In genomic region chr4:132676771-132677539, GRCm38 (mm10) we compare ENCODE assay signal across 8 mouse cellular contexts. TPM values are rescaled to one million over a fixed set of nuclear protein-coding genes. Genes with fewer than 3 reads are reported as not detected.
DNase-seq lines count a peak whose midpoint lies in the region; ATAC-seq and TF ChIP-seq lines count a peak whose summit lies in the region.
"Had no signal": no experiment of that assay in that cellular context is flagged by ENCODE, and none has a peak within 500 bp of the region (broad histone marks: within the 10 kb centered on the region; RNA-seq: fewer than 3 reads in every experiment).

No protein-coding gene starts in this region.

- H3K4me1 ChIP-seq in intestine, postnatal 0 days (replicated peaks; ENCODE audit: control insufficient read depth, insufficient read depth, low read length) = no peaks in the 10 kb centered on the region
- H3K4me1 ChIP-seq in intestine, embryonic 15.5 days (replicated peaks) = no peaks in the 10 kb centered on the region
- peaks cover 7% of the 10 kb centered on the region for H3K4me1 ChIP-seq in E14TG2a.4 (replicated peaks; ENCODE audit: low read depth, low read length)
- no peaks in the 10 kb centered on the region for H3K4me1 ChIP-seq in lung, embryonic 16.5 days (replicated peaks; ENCODE audit: control insufficient read depth, insufficient read depth, low read length)
- H3K4me1 ChIP-seq: heart, embryonic 13.5 days had no signal

- DNase-seq in adrenal gland, adult 2 months = peak; percentile 46
- DNase-seq in heart, postnatal 14 days = peak; percentile 37 to 49
- DNase-seq in thymus, postnatal 14 days = peak; percentile 32

- ATAC-seq in intestine, postnatal 0 days = peak; percentile 67
- no peak for ATAC-seq in intestine, embryonic 15.5 days
- peak; percentile 59; the same call in 1 of the 2 replicates for ATAC-seq in lung, embryonic 16.5 days (ENCODE audit: low read depth)

- H3K4me2 ChIP-seq in intestine, postnatal 0 days (replicated peaks; ENCODE audit: low read depth) = no peak overlapping the region
- H3K4me2 ChIP-seq in intestine, embryonic 15.5 days (replicated peaks) = no peak overlapping the region
- H3K4me2 ChIP-seq in lung, embryonic 16.5 days (ENCODE audit: low read depth, low read length) = no peak overlapping the region
- H3K4me2 ChIP-seq: heart, embryonic 13.5 days had no signal

- H3K27me3 ChIP-seq in intestine, postnatal 0 days (replicated peaks; ENCODE audit: control insufficient read depth, insufficient read depth, low read length) = no peaks in the 10 kb centered on the region
- no peaks in the 10 kb centered on the region for H3K27me3 ChIP-seq in intestine, embryonic 15.5 days (replicated peaks)
- H3K27me3 ChIP-seq in E14TG2a.4 (ENCODE audit: insufficient read depth, low read length) = no peaks in the 10 kb centered on the region
- H3K27me3 ChIP-seq in lung, embryonic 16.5 days (ENCODE audit: control insufficient read depth, insufficient read depth, low read depth, low read length) = no peaks in the 10 kb centered on the region
- H3K27me3 ChIP-seq: heart, embryonic 13.5 days had no signal

- peak; percentile 88 for TF ChIP-seq CTCF in intestine, postnatal 0 days (IDR thresholded peaks at IDR 0.05; ENCODE audit: low read depth)
- peak; percentile 47 for TF ChIP-seq CTCF in E14TG2a.4 (conservative IDR thresholded peaks at IDR 0.05; ENCODE audit: low read length)

- 77% methylated on average over 7 of the region's 7 CpGs for WGBS in intestine, postnatal 0 days
- WGBS in intestine, embryonic 15.5 days = 73% methylated on average over 7 of the region's 7 CpGs
- 76% methylated on average over 7 of the region's 7 CpGs for WGBS in lung, embryonic 16.5 days

- no peak overlapping the region for H3K9ac ChIP-seq in intestine, postnatal 0 days (ENCODE audit: low read depth, low read length)
- no peak overlapping the region for H3K9ac ChIP-seq in intestine, embryonic 15.5 days
- H3K9ac ChIP-seq in lung, embryonic 16.5 days (ENCODE audit: low read length) = no peak overlapping the region
- H3K9ac ChIP-seq: heart, embryonic 13.5 days had no signal

- H3K4me3 ChIP-seq in intestine, postnatal 0 days (ENCODE audit: low read depth, low read length) = no peak overlapping the region
- no peak overlapping the region for H3K4me3 ChIP-seq in intestine, embryonic 15.5 days (replicated peaks)
- no peak overlapping the region for H3K4me3 ChIP-seq in E14TG2a.4 (replicated peaks; ENCODE audit: low read length)
- H3K4me3 ChIP-seq in lung, embryonic 16.5 days (ENCODE audit: low read length) = no peak overlapping the region
- H3K4me3 ChIP-seq: heart, embryonic 13.5 days had no signal

- intact Hi-C loops in heart, postnatal 14 days (cut with DNase I) = loop anchor here (1.0 to 5.0 kb wide), 2 partner anchors 40 to 131 kb away; partner anchors contain the start of gene Eya3

- peaks cover 17% of the 10 kb centered on the region for H3K36me3 ChIP-seq in intestine, postnatal 0 days (ENCODE audit: control insufficient read depth, insufficient read depth)
- 0 out of 2 replicates have a peak, but pooled peaks cover 6% of the 10 kb centered on the region for H3K36me3 ChIP-seq in intestine, embryonic 15.5 days
- H3K36me3 ChIP-seq in E14TG2a.4 (ENCODE audit: insufficient read depth, low read length) = peaks cover 68% of the 10 kb centered on the region
- peaks cover 21% of the 10 kb centered on the region for H3K36me3 ChIP-seq in lung, embryonic 16.5 days (ENCODE audit: control insufficient read depth, insufficient read depth, low read length)

- H3K9me3 ChIP-seq in intestine, postnatal 0 days (ENCODE audit: control insufficient read depth) = no peaks in the 10 kb centered on the region
- no peaks in the 10 kb centered on the region for H3K9me3 ChIP-seq in intestine, embryonic 15.5 days
- H3K9me3 ChIP-seq in E14TG2a.4 (ENCODE audit: low read length) = no peaks in the 10 kb centered on the region
- H3K9me3 ChIP-seq in lung, embryonic 16.5 days (ENCODE audit: control insufficient read depth, low read length) = no peaks in the 10 kb centered on the region
- H3K9me3 ChIP-seq: heart, embryonic 13.5 days had no signal

- H3K27ac ChIP-seq in intestine, postnatal 0 days (ENCODE audit: low read depth, low read length) = no peak overlapping the region
- H3K27ac ChIP-seq in intestine, embryonic 15.5 days = no peak overlapping the region
- no peak overlapping the region for H3K27ac ChIP-seq in lung, embryonic 16.5 days (ENCODE audit: low read length)
- H3K27ac ChIP-seq: heart, embryonic 13.5 days had no signal

RNA-seq across cellular contexts. Expression of gene Eya3, which starts 38.2 kb away (rescaled TPM):
- polyA plus RNA-seq in intestine, postnatal 0 days (2015; fragmentation: Nextera tagmentation; extraction: Ambion mirVana) = 10.1 and 10.8 TPM in 2 replicates
- 23.0 and 25.4 TPM in 2 replicates for polyA plus RNA-seq in intestine, embryonic 15.5 days (2015; fragmentation: Nextera tagmentation; extraction: Ambion mirVana)
- 10 to 100 TPM; 26.0 to 43.2 TPM for total RNA-seq in adrenal gland, adult 2 months (2021)
- polyA plus RNA-seq in adrenal gland, adult 2 months (2012; rRNA removed) = 12.0 and 14.7 TPM in 2 replicates
- total RNA-seq in heart, postnatal 14 days (2021) = 10 to 100 TPM; 36.4 to 38.5 TPM
- 26.0 and 28.1 TPM in 2 replicates for polyA plus RNA-seq in lung, embryonic 16.5 days (2015; fragmentation: Nextera tagmentation; extraction: Ambion mirVana)

RNA-seq across cellular contexts. Expression of gene Xkr8, which starts 55.4 kb away (rescaled TPM):
- 1.8 and 3.3 TPM in 2 replicates for polyA plus RNA-seq in intestine, postnatal 0 days (2015; fragmentation: Nextera tagmentation; extraction: Ambion mirVana)
- polyA plus RNA-seq in intestine, embryonic 15.5 days (2015; fragmentation: Nextera tagmentation; extraction: Ambion mirVana) = 4.0 TPM in 2 replicates
- total RNA-seq in adrenal gland, adult 2 months (2021) = 1 to 10 TPM; 5.0 to 6.7 TPM
- 7.2 and 10.0 TPM in 2 replicates for polyA plus RNA-seq in adrenal gland, adult 2 months (2012; rRNA removed)
- 1 to 10 TPM; 1.9 to 2.0 TPM for total RNA-seq in heart, postnatal 14 days (2021)
- polyA plus RNA-seq in lung, embryonic 16.5 days (2015; fragmentation: Nextera tagmentation; extraction: Ambion mirVana) = 6.6 and 6.8 TPM in 2 replicates
